Mouse (Mus musculus) lung, embryonic 15.5 days (tissue): ENCODE results near the gene Sapcd1. TPM values are rescaled to one million over a fixed set of nuclear protein-coding genes. Genes with fewer than 3 reads are reported as not detected.
A peak's percentile ranks its signal among the peaks of the same experiment; 100 is the strongest.

ENCODE experiments used
- ATAC-seq: fragments of 200-750 bp; cut with Nextera tagmentation; 2 replicates; pipeline ENCODE4 v1.8.0; 2017; ENCODE audit warnings: moderate number of reproducible peaks, borderline replicate concordance; ENCODE audit not compliant: low FRiP score, low TSS enrichment; ENCODE audit errors: extremely low read depth
- H3K27ac ChIP-seq: fragments of 300-500 bp; sonication (generic); 2 replicates; pipeline ENCODE4 v1.5.1; 2015; ENCODE audit warnings: moderate library complexity, mild to moderate bottlenecking, inconsistent platforms
- H3K27me3 ChIP-seq: fragments of 300-500 bp; sonication (generic); 2 replicates; pipeline ENCODE4 v1.6.1; 2015; ENCODE audit warnings: inconsistent platforms
- H3K36me3 ChIP-seq: fragments of 300-500 bp; sonication (generic); 2 replicates; pipeline ENCODE4 v1.6.1; 2015; ENCODE audit warnings: inconsistent platforms
- H3K4me1 ChIP-seq: fragments of 300-500 bp; sonication (generic); 2 replicates; pipeline ENCODE4 v1.6.1; 2015; ENCODE audit warnings: inconsistent platforms
- H3K4me2 ChIP-seq: fragments of 300-500 bp; sonication (generic); 2 replicates; pipeline ENCODE4 v1.6.1; 2015; ENCODE audit warnings: inconsistent platforms, mild to moderate bottlenecking, moderate library complexity
- H3K4me3 ChIP-seq: fragments of 300-500 bp; sonication (generic); 2 replicates; pipeline ENCODE4 v1.5.1; 2015; ENCODE audit warnings: mild to moderate bottlenecking, inconsistent platforms
- H3K9ac ChIP-seq: fragments of 300-500 bp; sonication (generic); 2 replicates; pipeline ENCODE4 v1.6.1; 2015; ENCODE audit warnings: inconsistent platforms
- H3K9me3 ChIP-seq: fragments of 300-500 bp; sonication (generic); 2 replicates; pipeline ENCODE4 v1.6.1; 2016; ENCODE audit warnings: inconsistent platforms
- WGBS: fragments of 180-500 bp; shearing (Covaris S2); methylation state at CpG from one replicate; pipeline ENCODE4 v1.1.7; 2015; 5-methylcytosine and 5-hydroxymethylcytosine counted together
- polyA plus RNA-seq: library from polyadenylated mRNA; unstranded; fragments of >200 nt; fragmentation: Nextera tagmentation; extraction: Ambion mirVana; gene quantifications from 2 replicates; pipeline ENCODE4 v1.2.1, GENCODE M21; 2015

Sapcd1 gene
- polyA plus RNA-seq, 1 experiment from 2014 or later: 7.2 TPM

GRCm38 (mm10) chr17:35023756-35024155 is 4.1 kb downstream of the Sapcd1 start:
- Histone ChIP-seq H3K9ac (no peak overlapping the region), H3K27ac (no peak overlapping the region), H3K4me3 (no peak overlapping the region), H3K4me1 (peaks cover 33% of the 10 kb centered on the region), H3K9me3 (no peaks in the 10 kb centered on the region), H3K4me2 (no peak overlapping the region), H3K36me3 (no peaks in the 10 kb centered on the region), H3K27me3 (no peaks in the 10 kb centered on the region)
- no peak for ATAC-seq
- WGBS: 63% methylated on average over 4 of the region's 4 CpGs

GRCm38 (mm10) chr17:35023221-35023620 is 4.6 kb downstream of the Sapcd1 start:
- Histone ChIP-seq H3K9me3 (no peaks in the 10 kb centered on the region), H3K4me2 (no peak overlapping the region), H3K4me3 (no peak overlapping the region), H3K27ac (no peak overlapping the region), H3K36me3 (no peaks in the 10 kb centered on the region), H3K9ac (no peak overlapping the region), H3K4me1 (peaks cover 33% of the 10 kb centered on the region), H3K27me3 (no peaks in the 10 kb centered on the region)
- WGBS: 79% methylated on average over 5 of the region's 5 CpGs
- no peak for ATAC-seq

- Histone ChIP-seq H3K4me1 (peaks cover 30% of the 10 kb centered on the region), H3K27me3 (no peaks in the 10 kb centered on the region), H3K9me3 (no peaks in the 10 kb centered on the region), H3K4me2 (no peak overlapping the region), H3K9ac (no peak overlapping the region), H3K36me3 (no peaks in the 10 kb centered on the region), H3K27ac (peak overlapping the region; percentile 49), H3K4me3 (no peak overlapping the region)
- ATAC-seq: no peak
- 89% methylated on average over 8 of the region's 8 CpGs for WGBS
These were observed 5.2 kb downstream of the Sapcd1 start for GRCm38 (mm10) chr17:35022541-35023060.

- no peak for ATAC-seq
- no peaks in the 10 kb centered on the region for H3K27me3 ChIP-seq
- no peaks in the 10 kb centered on the region for H3K9me3 ChIP-seq
- H3K4me2 ChIP-seq: peak overlapping the region; percentile 32; the same call in 1 of the 2 replicates
- no peak overlapping the region for H3K4me3 ChIP-seq
- H3K27ac ChIP-seq: peak overlapping the region; percentile 49
- no peak overlapping the region for H3K9ac ChIP-seq
- no peaks in the 10 kb centered on the region for H3K36me3 ChIP-seq
- WGBS: 37% methylated on average over 6 of the region's 6 CpGs
- H3K4me1 ChIP-seq: peaks cover 25% of the 10 kb centered on the region
These were observed 5.9 kb downstream of the Sapcd1 start for GRCm38 (mm10) chr17:35021842-35022477.

GRCm38 (mm10) chr17:35021163-35021808 is 6.5 kb downstream of the Sapcd1 start:
- H3K9me3 ChIP-seq: no peaks in the 10 kb centered on the region
- no peak for ATAC-seq
- WGBS: 9% methylated on average over 16 of the region's 17 CpGs
- H3K36me3 ChIP-seq: peaks cover under 1% of the 10 kb centered on the region; the same call in 1 of the 2 replicates
- H3K4me2 ChIP-seq: peak overlapping the region; percentile 32
- H3K4me3 ChIP-seq: no peak overlapping the region
- peak overlapping the region; percentile 49 for H3K27ac ChIP-seq
- H3K27me3 ChIP-seq: no peaks in the 10 kb centered on the region
- peaks cover 20% of the 10 kb centered on the region for H3K4me1 ChIP-seq
- no peak overlapping the region for H3K9ac ChIP-seq

GRCm38 (mm10) chr17:35020551-35020950 is 7.3 kb downstream of the Sapcd1 start:
- no peaks in the 10 kb centered on the region for H3K9me3 ChIP-seq
- peaks cover 12% of the 10 kb centered on the region for H3K4me1 ChIP-seq
- no peak overlapping the region for H3K4me3 ChIP-seq
- 80% methylated on average over 8 of the region's 8 CpGs for WGBS
- no peak overlapping the region for H3K4me2 ChIP-seq
- no peaks in the 10 kb centered on the region for H3K27me3 ChIP-seq
- no peak overlapping the region for H3K9ac ChIP-seq
- H3K27ac ChIP-seq: no peak overlapping the region
- peaks cover 8% of the 10 kb centered on the region for H3K36me3 ChIP-seq
- ATAC-seq: no peak

- ATAC-seq: no peak
- Histone ChIP-seq H3K27ac (no peak overlapping the region), H3K36me3 (peaks cover 15% of the 10 kb centered on the region), H3K9me3 (no peaks in the 10 kb centered on the region), H3K27me3 (no peaks in the 10 kb centered on the region), H3K4me1 (peaks cover 9% of the 10 kb centered on the region), H3K4me2 (no peak overlapping the region), H3K9ac (no peak overlapping the region), H3K4me3 (no peak overlapping the region)
- 72% methylated on average over 11 of the region's 11 CpGs for WGBS
These were observed 7.9 kb downstream of the Sapcd1 start for GRCm38 (mm10) chr17:35019894-35020293.

GRCm38 (mm10) chr17:35018171-35018570 is 9.6 kb downstream of the Sapcd1 start:
- ATAC-seq: no peak
- H3K4me2 ChIP-seq: no peak overlapping the region
- peaks cover 9% of the 10 kb centered on the region for H3K4me1 ChIP-seq
- H3K36me3 ChIP-seq: peaks cover 32% of the 10 kb centered on the region
- H3K27me3 ChIP-seq: no peaks in the 10 kb centered on the region
- no peaks in the 10 kb centered on the region for H3K9me3 ChIP-seq
- H3K27ac ChIP-seq: no peak overlapping the region
- no peak overlapping the region for H3K4me3 ChIP-seq
- WGBS: 81% methylated on average over 3 of the region's 3 CpGs
- H3K9ac ChIP-seq: no peak overlapping the region

GRCm38 (mm10) chr17:35017706-35018030 is 10.1 kb downstream of the Sapcd1 start:
- no peak for ATAC-seq
- Histone ChIP-seq H3K36me3 (peaks cover 37% of the 10 kb centered on the region), H3K9me3 (no peaks in the 10 kb centered on the region), H3K4me3 (no peak overlapping the region), H3K4me1 (peaks cover 9% of the 10 kb centered on the region), H3K27ac (no peak overlapping the region), H3K4me2 (no peak overlapping the region), H3K27me3 (no peaks in the 10 kb centered on the region), H3K9ac (no peak overlapping the region)
- WGBS: 69% methylated on average over 14 of the region's 14 CpGs

- Histone ChIP-seq H3K4me2 (no peak overlapping the region), H3K9ac (no peak overlapping the region), H3K27ac (no peak overlapping the region), H3K36me3 (peaks cover 43% of the 10 kb centered on the region), H3K4me3 (no peak overlapping the region), H3K27me3 (no peaks in the 10 kb centered on the region), H3K9me3 (no peaks in the 10 kb centered on the region), H3K4me1 (peaks cover 7% of the 10 kb centered on the region)
- 76% methylated on average over 10 of the region's 10 CpGs for WGBS
- no peak for ATAC-seq
These were observed 10.8 kb downstream of the Sapcd1 start for GRCm38 (mm10) chr17:35016791-35017705.

GRCm38 (mm10) chr17:35016376-35016775 is 11.4 kb downstream of the Sapcd1 start, which contains the start of gene Vwa7:
Vwa7 (plus strand) TSS chr17:35016579.
- Histone ChIP-seq H3K9ac (no peak within 1 kb of the TSS), H3K4me2 (no peak within 1 kb of the TSS), H3K4me3 (no peak within 1 kb of the TSS), H3K27me3 (no peaks in the 10 kb centered on the region), H3K4me1 (peaks cover 2% of the 10 kb centered on the region), H3K9me3 (no peaks in the 10 kb centered on the region), H3K27ac (no peak within 1 kb of the TSS), H3K36me3 (peaks cover 50% of the 10 kb centered on the region)
- 61% methylated on average over 12 of the region's 12 CpGs for WGBS
- ATAC-seq: no peak
